Mouse (Mus musculus) C2C12 (cell line): ENCODE data around the gene Lce3b. TPM values are rescaled to one million over a fixed set of nuclear protein-coding genes. Genes with fewer than 3 reads are reported as not detected.

Source experiments
- H3K27me3 ChIP-seq: one replicate; pipeline ENCODE4 v1.6.1; 2011; ENCODE audit not compliant: control insufficient read depth, insufficient read depth, insufficient read length
- H3K36me3 ChIP-seq: one replicate; pipeline ENCODE4 v1.6.1; 2011; ENCODE audit not compliant: control insufficient read depth, insufficient read depth
- H3K4me3 ChIP-seq: one replicate; pipeline ENCODE4 v1.5.1; 2011; ENCODE audit warnings: mild to moderate bottlenecking, control low read depth; ENCODE audit not compliant: poor library complexity, insufficient read depth, severe bottlenecking
- H3K79me2 ChIP-seq: one replicate; pipeline ENCODE4 v1.6.1; 2011; ENCODE audit not compliant: control insufficient read depth, insufficient read depth
- H3K79me3 ChIP-seq: one replicate; pipeline ENCODE4 v1.6.1; 2011; ENCODE audit warnings: low read depth, control low read depth
- H3ac ChIP-seq: one replicate; pipeline ENCODE3; 2011; ENCODE audit warnings: low read depth; ENCODE audit not compliant: control insufficient read depth, insufficient read length
- CEBPB ChIP-seq: IDR thresholded peaks from one replicate; pipeline ENCODE4 v1.6.1; 2011; ENCODE audit warnings: low read depth, mild to moderate bottlenecking, control low read depth, moderate library complexity
- CTCF ChIP-seq: IDR thresholded peaks from one replicate; pipeline ENCODE4 v1.5.1; 2011; ENCODE audit not compliant: control insufficient read depth, insufficient read depth, insufficient read length
- FOSL1 ChIP-seq: IDR thresholded peaks from one replicate; pipeline ENCODE4 v1.8.0; 2011; ENCODE audit warnings: mild to moderate bottlenecking, low read length; ENCODE audit not compliant: poor library complexity, insufficient read depth, severe bottlenecking
- MAX ChIP-seq: IDR thresholded peaks from one replicate; pipeline ENCODE4 v1.6.1; 2011; ENCODE audit warnings: mild to moderate bottlenecking, control low read depth
- MYOD1 ChIP-seq: IDR thresholded peaks from one replicate; pipeline ENCODE4 v1.6.1; 2011; ENCODE audit warnings: low read depth; ENCODE audit not compliant: control insufficient read depth, insufficient read length
- MYOG ChIP-seq: IDR thresholded peaks from one replicate; pipeline ENCODE4 v1.6.1; 2011; ENCODE audit not compliant: control insufficient read depth, insufficient read length; ENCODE audit errors: extremely low read depth
- USF1 ChIP-seq: IDR thresholded peaks from one replicate; pipeline ENCODE4 v1.6.1; 2011; ENCODE audit warnings: low read depth, mild to moderate bottlenecking, control low read depth, moderate library complexity
- polyA plus RNA-seq: library from polyadenylated mRNA; unstranded; fragments of >200 nt; fragmentation: generic; extraction: Trizol; gene quantifications from one replicate; pipeline ENCODE4 v1.2.1, GENCODE M21; 2012; ENCODE audit warnings: missing spikeins

Lce3b gene
- polyA plus RNA-seq, 1 experiment = not detected

GRCm38 (mm10) chr3:92907571-92907970 is 25.2 kb upstream of the Lce3b start:
- Histone ChIP-seq H3ac (no peak overlapping the region), H3K4me3 (no peak overlapping the region), H3K27me3 (no peaks in the 10 kb centered on the region), H3K36me3 (no peaks in the 10 kb centered on the region), H3K79me2 (no peaks in the 10 kb centered on the region), H3K79me3 (no peaks in the 10 kb centered on the region)
- peak; percentile 29 for TF ChIP-seq CTCF
- TF ChIP-seq CEBPB = no peak

GRCm38 (mm10) chr3:92920364-92920763 is 12.4 kb upstream of the Lce3b start:
- H3K4me3 ChIP-seq = no peak overlapping the region
- no peaks in the 10 kb centered on the region for H3K27me3 ChIP-seq
- H3K79me2 ChIP-seq = no peaks in the 10 kb centered on the region
- H3K79me3 ChIP-seq = no peaks in the 10 kb centered on the region
- no peaks in the 10 kb centered on the region for H3K36me3 ChIP-seq
- H3ac ChIP-seq = no peak overlapping the region
- peak; percentile 33 for TF ChIP-seq CTCF
- no peak for TF ChIP-seq MYOD1
- TF ChIP-seq CEBPB = no peak

- H3K36me3 ChIP-seq = no peaks in the 10 kb centered on the region
- H3K79me3 ChIP-seq = no peaks in the 10 kb centered on the region
- H3K27me3 ChIP-seq = no peaks in the 10 kb centered on the region
- no peak within 1 kb of the TSS for H3ac ChIP-seq
- no peak for TF ChIP-seq MYOD1
- no peak for TF ChIP-seq USF1
- no peak for TF ChIP-seq FOSL1
- TF ChIP-seq CTCF = no peak
- TF ChIP-seq MYOG = no peak
- no peak for TF ChIP-seq MAX
- TF ChIP-seq CEBPB = no peak
- no peaks in the 10 kb centered on the region for H3K79me2 ChIP-seq
- no peak within 1 kb of the TSS for H3K4me3 ChIP-seq
Observed at GRCm38 (mm10) chr3:92926130-92926529, 6.6 kb upstream of the Lce3b start, which contains the start of gene Lce3a. Gene Lce3a (minus strand): TSS chr3:92926230.

- Histone ChIP-seq H3K36me3 (no peaks in the 10 kb centered on the region), H3K27me3 (no peaks in the 10 kb centered on the region), H3K79me3 (no peaks in the 10 kb centered on the region), H3K79me2 (no peaks in the 10 kb centered on the region), H3K4me3 (no peak within 1 kb of the TSS), H3ac (no peak within 1 kb of the TSS)
- TF ChIP-seq CTCF (no peak), MAX (no peak), CEBPB (no peak), MYOG (no peak), USF1 (no peak), MYOD1 (no peak), FOSL1 (no peak)
Observed at GRCm38 (mm10) chr3:92944186-92944585, 11.4 kb downstream of the Lce3b start, which contains the start of gene Lce3c. Gene Lce3c (plus strand): TSS chr3:92944486.

- H3K27me3 ChIP-seq = no peaks in the 10 kb centered on the region
- H3K36me3 ChIP-seq = no peaks in the 10 kb centered on the region
- H3K79me2 ChIP-seq = no peaks in the 10 kb centered on the region
- H3K4me3 ChIP-seq = no peak within 1 kb of the TSS
- TF ChIP-seq FOSL1 (no peak), CTCF (no peak), MYOD1 (no peak), CEBPB (no peak), USF1 (no peak), MYOG (no peak), MAX (no peak)
- H3ac ChIP-seq = no peak within 1 kb of the TSS
- no peaks in the 10 kb centered on the region for H3K79me3 ChIP-seq
Observed at GRCm38 (mm10) chr3:92957090-92957489, 24.3 kb downstream of the Lce3b start, which contains the start of gene Lce3d. Gene Lce3d (plus strand): TSS chr3:92957390.

GRCm38 (mm10) chr3:92966761-92967160 is 34.0 kb downstream of the Lce3b start, which contains the start of gene Lce3e:
Gene Lce3e (plus strand): TSS chr3:92967061.
- no peak for TF ChIP-seq USF1
- no peak for TF ChIP-seq CTCF
- TF ChIP-seq MAX = no peak
- TF ChIP-seq MYOD1 = no peak
- no peak for TF ChIP-seq MYOG
- Histone ChIP-seq H3K79me2 (no peaks in the 10 kb centered on the region), H3ac (no peak within 1 kb of the TSS), H3K79me3 (no peaks in the 10 kb centered on the region), H3K36me3 (no peaks in the 10 kb centered on the region), H3K4me3 (no peak within 1 kb of the TSS), H3K27me3 (no peaks in the 10 kb centered on the region)
